Mouse (Mus musculus) erythroblast, embryonic 14.5 days (primary cell): ENCODE results near the gene Tsga13.

Source experiments
- GATA1 ChIP-seq: IDR thresholded peaks from 2 replicates; pipeline ENCODE4 v1.6.1; 2012; ENCODE audit warnings: low read length, inconsistent platforms, mixed read lengths
- TAL1 ChIP-seq: IDR thresholded peaks from 3 replicates; pipeline ENCODE4 v1.6.1; 2012; ENCODE audit warnings: low read length, inconsistent platforms, mixed read lengths

- TF ChIP-seq TAL1 (no peak), GATA1 (no peak)
Measured at GRCm38 (mm10) chr6:30883491-30883890, 31.9 kb downstream of the Tsga13 start.
